In the genomic region with DNA sequence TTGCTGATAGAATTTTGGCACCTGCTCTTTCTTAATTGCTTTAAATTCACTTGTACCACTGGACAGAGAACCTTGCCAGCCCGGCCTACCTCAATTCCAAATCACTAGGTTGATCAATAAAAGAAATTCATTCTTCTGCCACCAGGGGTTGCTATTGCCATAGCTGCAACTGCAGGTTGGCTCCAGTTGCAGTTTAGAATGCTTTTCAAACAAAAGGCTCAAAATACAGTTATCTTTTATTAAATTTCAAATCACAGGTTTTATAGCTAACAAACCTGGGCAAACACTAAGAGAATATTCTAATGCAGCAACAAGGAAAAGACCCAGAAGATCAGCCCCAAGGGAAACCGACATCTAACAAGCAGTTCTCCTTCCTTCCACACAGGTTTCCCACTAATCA, we compare ENCODE assay signal across 8 mouse cellular contexts. TPM values are rescaled to one million over a fixed set of nuclear protein-coding genes. Genes with fewer than 3 reads are reported as not detected.
DNase-seq lines count a peak whose midpoint lies in the region; ATAC-seq and TF ChIP-seq lines count a peak whose summit lies in the region.

No protein-coding gene starts in this region.

- no peak for ATAC-seq in intestine, postnatal 0 days
- no peak for ATAC-seq in intestine, embryonic 16.5 days

- H3K4me2 ChIP-seq in intestine, postnatal 0 days (replicated peaks; ENCODE audit: low read depth), result no peak overlapping the region
- H3K4me2 ChIP-seq in intestine, embryonic 16.5 days (ENCODE audit: low read depth, low read length), result no peak overlapping the region

- no peak overlapping the region for H3K4me3 ChIP-seq in intestine, postnatal 0 days (ENCODE audit: low read depth, low read length)
- H3K4me3 ChIP-seq in intestine, embryonic 16.5 days (ENCODE audit: low read length), result no peak overlapping the region

- peak; percentile 79 for DNase-seq in 3T3-L1 (ENCODE audit: low read depth, low spot score)
- peak; percentile 50 to 71 for DNase-seq in CD8-positive naive resting alpha-beta T cell, adult 2 months (ENCODE audit: low read depth in 2 of 2, low spot score in 2 of 2)
- DNase-seq in cerebellum, postnatal 25 days, result peak; percentile 28 to 53
- peak; percentile 24 to 33 for DNase-seq in kidney, postnatal 4 days
- peak; percentile 83 for DNase-seq in splenic B cell, adult 2 months (ENCODE audit: low read depth, low spot score)
- no peak for DNase-seq in urinary bladder, adult 2 months (ENCODE audit: low spot score)

- no peaks in the 10 kb centered on the region for H3K27me3 ChIP-seq in intestine, postnatal 0 days (replicated peaks; ENCODE audit: control insufficient read depth, insufficient read depth, low read length)
- no peaks in the 10 kb centered on the region for H3K27me3 ChIP-seq in intestine, embryonic 16.5 days (replicated peaks; ENCODE audit: control insufficient read depth, insufficient read depth, low read length)
- no peaks in the 10 kb centered on the region for H3K27me3 ChIP-seq in splenic B cell, adult 2 months (ENCODE audit: control insufficient read depth, insufficient read depth, low read length, poor library complexity, severe bottlenecking)

- WGBS in intestine, postnatal 0 days, result 31% methylated on average over 2 of the region's 2 CpGs
- WGBS in intestine, embryonic 16.5 days, result 39% methylated on average over 2 of the region's 2 CpGs

- peak; percentile 91 for TF ChIP-seq CTCF in intestine, postnatal 0 days (IDR thresholded peaks at IDR 0.05; ENCODE audit: low read depth)

- no peaks in the 10 kb centered on the region for H3K4me1 ChIP-seq in intestine, postnatal 0 days (replicated peaks; ENCODE audit: control insufficient read depth, insufficient read depth, low read length)
- peaks cover 5% of the 10 kb centered on the region for H3K4me1 ChIP-seq in intestine, embryonic 16.5 days (ENCODE audit: control insufficient read depth, insufficient read depth, low read length)

- no peaks in the 10 kb centered on the region for H3K36me3 ChIP-seq in intestine, postnatal 0 days (ENCODE audit: control insufficient read depth, insufficient read depth)
- H3K36me3 ChIP-seq in intestine, embryonic 16.5 days (ENCODE audit: control insufficient read depth, insufficient read depth, low read length), result no peaks in the 10 kb centered on the region
- no peaks in the 10 kb centered on the region for H3K36me3 ChIP-seq in splenic B cell, adult 2 months (ENCODE audit: control insufficient read depth, insufficient read depth, low read length, poor library complexity, severe bottlenecking)

- H3K27ac ChIP-seq in intestine, postnatal 0 days (ENCODE audit: low read depth, low read length), result no peak overlapping the region
- H3K27ac ChIP-seq in intestine, embryonic 16.5 days (ENCODE audit: low read length), result no peak overlapping the region

- H3K9me3 ChIP-seq in intestine, postnatal 0 days (ENCODE audit: control insufficient read depth), result no peaks in the 10 kb centered on the region
- no peaks in the 10 kb centered on the region for H3K9me3 ChIP-seq in intestine, embryonic 16.5 days (ENCODE audit: control insufficient read depth, low read length)

- no peak overlapping the region for H3K9ac ChIP-seq in intestine, postnatal 0 days (ENCODE audit: low read depth, low read length)
- no peak overlapping the region for H3K9ac ChIP-seq in intestine, embryonic 16.5 days (ENCODE audit: low read depth, low read length)

RNA-seq across cellular contexts. Expression of a gene that starts 3.0 kb away (rescaled TPM):
- polyA plus RNA-seq in intestine, postnatal 0 days (2015; fragmentation: Nextera tagmentation; extraction: Ambion mirVana), result 95.3 and 101 TPM in 2 replicates
- 214 and 241 TPM in 2 replicates for polyA plus RNA-seq in intestine, embryonic 16.5 days (2015; fragmentation: Nextera tagmentation; extraction: Ambion mirVana)
- polyA plus RNA-seq in urinary bladder, adult 2 months (2012; rRNA removed), result 96.2 and 112 TPM in 2 replicates

RNA-seq across cellular contexts. Expression of a gene that starts 5.2 kb away (rescaled TPM):
- polyA plus RNA-seq in intestine, postnatal 0 days (2015; fragmentation: Nextera tagmentation; extraction: Ambion mirVana), result 286 and 294 TPM in 2 replicates
- 320 and 339 TPM in 2 replicates for polyA plus RNA-seq in intestine, embryonic 16.5 days (2015; fragmentation: Nextera tagmentation; extraction: Ambion mirVana)
- 68.5 and 79.7 TPM in 2 replicates for polyA plus RNA-seq in urinary bladder, adult 2 months (2012; rRNA removed)

RNA-seq across cellular contexts. Expression of a gene that starts 5.5 kb away (rescaled TPM):
- polyA plus RNA-seq in intestine, postnatal 0 days (2015; fragmentation: Nextera tagmentation; extraction: Ambion mirVana), result 15.8 and 20.3 TPM in 2 replicates
- 11.2 and 12.0 TPM in 2 replicates for polyA plus RNA-seq in intestine, embryonic 16.5 days (2015; fragmentation: Nextera tagmentation; extraction: Ambion mirVana)
- 7.6 and 7.9 TPM in 2 replicates for polyA plus RNA-seq in urinary bladder, adult 2 months (2012; rRNA removed)

RNA-seq across cellular contexts. Expression of a gene that starts 15.6 kb away (rescaled TPM):
- polyA plus RNA-seq in intestine, postnatal 0 days (2015; fragmentation: Nextera tagmentation; extraction: Ambion mirVana), result 2.0 and 2.3 TPM in 2 replicates
- 1.8 and 2.2 TPM in 2 replicates for polyA plus RNA-seq in intestine, embryonic 16.5 days (2015; fragmentation: Nextera tagmentation; extraction: Ambion mirVana)
- polyA plus RNA-seq in urinary bladder, adult 2 months (2012; rRNA removed), result 20.5 and 27.6 TPM in 2 replicates

RNA-seq across cellular contexts. Expression of a gene that starts 20.0 kb away (rescaled TPM):
- polyA plus RNA-seq in intestine, postnatal 0 days (2015; fragmentation: Nextera tagmentation; extraction: Ambion mirVana), result 1.9 and 2.8 TPM in 2 replicates
- polyA plus RNA-seq in intestine, embryonic 16.5 days (2015; fragmentation: Nextera tagmentation; extraction: Ambion mirVana), result 1.5 and 2.7 TPM in 2 replicates
- polyA plus RNA-seq in urinary bladder, adult 2 months (2012; rRNA removed), result 14.9 and 17.4 TPM in 2 replicates
